Mouse (Mus musculus) hindbrain, postnatal 0 days (tissue): ENCODE results near the gene Adamts13. TPM values are rescaled to one million over a fixed set of nuclear protein-coding genes. Genes with fewer than 3 reads are reported as not detected.

Experiments
- ATAC-seq: fragments of 200-750 bp; cut with Nextera tagmentation; 2 replicates; pipeline ENCODE4 v1.8.0; 2017; ENCODE audit warnings: mild to moderate bottlenecking, moderate TSS enrichment, moderate library complexity
- DNase-seq: peaks from one replicate; pipeline ENCODE4 v3.0.0-alpha.2; 2015; ENCODE audit warnings: low spot score
- H3K27ac ChIP-seq: fragments of 300-500 bp; sonication (generic); 2 replicates; pipeline ENCODE4 v1.5.1; 2014; ENCODE audit warnings: mild to moderate bottlenecking
- H3K27me3 ChIP-seq: fragments of 300-500 bp; sonication (generic); 2 replicates; pipeline ENCODE4 v1.6.1; 2014; ENCODE audit warnings: low read length, mixed read lengths; ENCODE audit not compliant: insufficient read depth
- H3K36me3 ChIP-seq: fragments of 300-500 bp; sonication (generic); 2 replicates; pipeline ENCODE4 v1.6.1; 2014; ENCODE audit warnings: low read length, mixed read lengths; ENCODE audit not compliant: insufficient read depth
- H3K4me1 ChIP-seq: fragments of 300-500 bp; sonication (generic); 2 replicates; pipeline ENCODE4 v1.6.1; 2014; ENCODE audit warnings: antibody characterized with exemption, low read length, mixed read lengths; ENCODE audit not compliant: insufficient read depth
- H3K4me2 ChIP-seq: fragments of 300-500 bp; sonication (generic); 2 replicates; pipeline ENCODE4 v1.6.1; 2014; ENCODE audit warnings: low read depth, mild to moderate bottlenecking, low read length, moderate library complexity, mixed read lengths
- H3K4me3 ChIP-seq: fragments of 300-500 bp; sonication (generic); 2 replicates; pipeline ENCODE4 v1.5.1; 2014; ENCODE audit warnings: low read length
- H3K9ac ChIP-seq: fragments of 300-500 bp; sonication (generic); replicated peaks from 2 replicates; pipeline ENCODE4 v1.6.1; 2014; ENCODE audit warnings: mild to moderate bottlenecking, low read length, moderate library complexity, mixed read lengths
- H3K9me3 ChIP-seq: fragments of 300-500 bp; sonication (generic); 2 replicates; pipeline ENCODE4 v1.6.1; 2016; ENCODE audit warnings: low read length, mixed read lengths
- CTCF ChIP-seq: IDR thresholded peaks from 2 replicates; pipeline ENCODE4 v1.5.1; 2016; ENCODE audit warnings: antibody characterized with exemption, control low read depth, low read depth
- WGBS: fragments of 180-500 bp; shearing (Covaris S2); extraction: QIAGEN DNeasy Blood & Tissue Kit; methylation state at CpG from one replicate; pipeline ENCODE4 v1.1.7; 2014; 5-methylcytosine and 5-hydroxymethylcytosine counted together
- polyA plus RNA-seq: library from polyadenylated mRNA; unstranded; fragments of >200 nt; fragmentation: Nextera tagmentation; extraction: Ambion mirVana; gene quantifications from 2 replicates; pipeline ENCODE4 v1.2.1, GENCODE M21; 2015
- total RNA-seq: library from RNA; depleted of rRNA; stranded (reverse); fragments of >200 nt; gene quantifications from 2 replicates; pipeline ENCODE4 v1.2.3, GENCODE M21; 2014

Adamts13 gene
- total and polyA plus RNA-seq, 2 experiments from 2014 or later = not detected

GRCm38 (mm10) chr2:26967262-26967661 lies 6.0 kb upstream of the Adamts13 start:
- TF ChIP-seq CTCF = peak; percentile 20; the same call in 1 of the 2 replicates
- H3K4me3 ChIP-seq = no peak overlapping the region
- no peak overlapping the region for H3K4me2 ChIP-seq
- H3K4me1 ChIP-seq = peaks cover 5% of the 10 kb centered on the region
- no peaks in the 10 kb centered on the region for H3K9me3 ChIP-seq
- ATAC-seq (no peak), DNase-seq (no peak)
- WGBS = 80% methylated on average over 2 of the region's 2 CpGs
- H3K27me3 ChIP-seq = no peaks in the 10 kb centered on the region
- no peaks in the 10 kb centered on the region for H3K36me3 ChIP-seq
- no peak overlapping the region for H3K27ac ChIP-seq
- H3K9ac ChIP-seq = no peak overlapping the region

GRCm38 (mm10) chr2:26973960-26974359 lies 744 bp downstream of the Adamts13 start:
- no peaks in the 10 kb centered on the region for H3K36me3 ChIP-seq
- no peaks in the 10 kb centered on the region for H3K4me1 ChIP-seq
- no peak for DNase-seq
- H3K27ac ChIP-seq = no peak overlapping the region
- no peak for ATAC-seq
- 60% methylated on average over 4 of the region's 4 CpGs for WGBS
- no peak overlapping the region for H3K4me2 ChIP-seq
- H3K9me3 ChIP-seq = no peaks in the 10 kb centered on the region
- H3K4me3 ChIP-seq = no peak overlapping the region
- H3K27me3 ChIP-seq = no peaks in the 10 kb centered on the region
- H3K9ac ChIP-seq = no peak overlapping the region
- TF ChIP-seq CTCF = no peak

GRCm38 (mm10) chr2:26980361-26980760 lies 7.1 kb downstream of the Adamts13 start:
- H3K36me3 ChIP-seq = no peaks in the 10 kb centered on the region
- 71% methylated on average over 1 of the region's 1 CpGs for WGBS
- H3K9ac ChIP-seq = no peak overlapping the region
- no peaks in the 10 kb centered on the region for H3K9me3 ChIP-seq
- H3K4me1 ChIP-seq = no peaks in the 10 kb centered on the region
- DNase-seq (no peak), ATAC-seq (no peak)
- no peak overlapping the region for H3K4me3 ChIP-seq
- no peak overlapping the region for H3K4me2 ChIP-seq
- no peak for TF ChIP-seq CTCF
- H3K27me3 ChIP-seq = no peaks in the 10 kb centered on the region
- H3K27ac ChIP-seq = no peak overlapping the region

- Histone ChIP-seq H3K27ac (no peak overlapping the region), H3K27me3 (no peaks in the 10 kb centered on the region), H3K4me3 (no peak overlapping the region), H3K4me2 (no peak overlapping the region), H3K4me1 (no peaks in the 10 kb centered on the region), H3K9me3 (no peaks in the 10 kb centered on the region), H3K36me3 (no peaks in the 10 kb centered on the region), H3K9ac (no peak overlapping the region)
- ATAC-seq (no peak), DNase-seq (no peak)
- WGBS = 70% methylated on average over 2 of the region's 2 CpGs
- no peak for TF ChIP-seq CTCF
Measured at GRCm38 (mm10) chr2:26984179-26984578, 11.0 kb downstream of the Adamts13 start.

GRCm38 (mm10) chr2:26984640-26985039 lies 11.4 kb downstream of the Adamts13 start:
- no peak overlapping the region for H3K27ac ChIP-seq
- H3K27me3 ChIP-seq = no peaks in the 10 kb centered on the region
- no peak for TF ChIP-seq CTCF
- H3K36me3 ChIP-seq = no peaks in the 10 kb centered on the region
- DNase-seq (no peak), ATAC-seq (no peak)
- no peaks in the 10 kb centered on the region for H3K4me1 ChIP-seq
- no peak overlapping the region for H3K4me2 ChIP-seq
- 84% methylated on average over 5 of the region's 5 CpGs for WGBS
- no peak overlapping the region for H3K9ac ChIP-seq
- no peak overlapping the region for H3K4me3 ChIP-seq
- H3K9me3 ChIP-seq = no peaks in the 10 kb centered on the region

- DNase-seq (no peak), ATAC-seq (no peak)
- no peak overlapping the region for H3K27ac ChIP-seq
- no peak for TF ChIP-seq CTCF
- H3K4me3 ChIP-seq = no peak overlapping the region
- no peaks in the 10 kb centered on the region for H3K27me3 ChIP-seq
- WGBS = 84% methylated on average over 3 of the region's 3 CpGs
- H3K4me2 ChIP-seq = no peak overlapping the region
- H3K9me3 ChIP-seq = no peaks in the 10 kb centered on the region
- no peaks in the 10 kb centered on the region for H3K36me3 ChIP-seq
- no peaks in the 10 kb centered on the region for H3K4me1 ChIP-seq
- no peak overlapping the region for H3K9ac ChIP-seq
Measured at GRCm38 (mm10) chr2:26993936-26994335, 20.7 kb downstream of the Adamts13 start.

GRCm38 (mm10) chr2:26997498-26997897 lies 24.3 kb downstream of the Adamts13 start:
- no peak overlapping the region for H3K4me3 ChIP-seq
- no peaks in the 10 kb centered on the region for H3K9me3 ChIP-seq
- WGBS = 96% methylated on average over 1 of the region's 1 CpGs
- H3K36me3 ChIP-seq = no peaks in the 10 kb centered on the region
- no peak overlapping the region for H3K4me2 ChIP-seq
- ATAC-seq (no peak), DNase-seq (no peak)
- no peaks in the 10 kb centered on the region for H3K27me3 ChIP-seq
- peak; percentile 18 for TF ChIP-seq CTCF
- H3K4me1 ChIP-seq = no peaks in the 10 kb centered on the region
- H3K9ac ChIP-seq = no peak overlapping the region
- H3K27ac ChIP-seq = no peak overlapping the region
